Mouse (Mus musculus): ENCODE data around the gene Selenos.

DNA sequence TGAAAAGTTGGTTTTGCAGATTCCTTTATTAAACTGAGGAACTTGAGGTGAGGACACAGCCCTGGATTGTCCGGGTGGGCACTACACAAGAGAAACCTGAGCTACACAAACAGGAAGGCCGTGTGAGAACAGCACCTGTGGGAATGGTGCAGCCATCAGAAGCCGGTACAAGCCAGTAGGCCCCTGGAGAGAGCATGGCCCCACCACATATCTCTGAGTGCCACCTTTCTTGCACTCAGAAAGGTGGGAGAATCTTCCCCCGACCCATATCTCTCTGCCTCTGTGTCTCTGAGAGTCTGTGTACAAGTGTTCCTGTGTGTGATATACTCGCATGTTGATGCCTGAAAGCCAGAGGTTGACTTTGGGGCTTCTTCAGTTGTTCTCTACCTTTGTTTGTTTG lies 59.4 kb downstream of the Selenos start:
- no peak for TF ChIP-seq POLR2A (IDR thresholded peaks at IDR 0.05; ENCODE audit: insufficient read depth, low read depth, low read length)
- TF ChIP-seq CTCF (IDR thresholded peaks at IDR 0.05; ENCODE audit: insufficient read depth, low read depth, low read length) = no peak

Measured in olfactory bulb, adult 2 months (tissue).